Mouse (Mus musculus) ovary, postnatal 36 days (tissue): ENCODE results near the gene Vars2.

ENCODE experiments used
- DNase-seq: peaks from one replicate; pipeline ENCODE4 v3.0.0; 2022; ENCODE audit warnings: low spot score, mixed read lengths

Vars2 gene

GRCm38 (mm10) chr17:35633992-35634391 lies 33.4 kb downstream of the Vars2 start:
- peak; percentile 39 for DNase-seq

- no peak for DNase-seq
These were observed 40.9 kb downstream of the Vars2 start, which contains the start of gene Gm9573 for GRCm38 (mm10) chr17:35626537-35626936. Gm9573 (minus strand) TSS chr17:35626637.

- no peak for DNase-seq
These were observed 50.3 kb downstream of the Vars2 start for GRCm38 (mm10) chr17:35617127-35617526.
